Mouse (Mus musculus) layer of hippocampus, postnatal 25 days (tissue): Measurements from ENCODE around the gene Ccdc92. TPM values are rescaled to one million over a fixed set of nuclear protein-coding genes. Genes with fewer than 3 reads are reported as not detected.

Experiments
- DNase-seq, 2 experiments: peaks; one replicate each; pipeline ENCODE4 v3.0.0; 2022; ENCODE audit warnings: mixed read lengths in 2 of 2, low spot score in 1 of 2; ENCODE audit errors: extremely low spot score in 1 of 2
- total RNA-seq, 2 experiments: library from RNA; stranded (reverse); gene quantifications; 2 replicates each; pipeline ENCODE4 v1.2.3; 2021

Gene Ccdc92
- total RNA-seq = 10 to 100 TPM; 70.7 to 76.3 TPM

- peak; percentile 89 to 92 for DNase-seq
These were observed at the start of gene Ccdc92, which contains the start of gene Zfp664 for GRCm38 (mm10) chr5:124862013-124862866. Gene Ccdc92, minus strand, starts transcription at chr5:124862424. Gene Zfp664, plus strand, starts transcription at chr5:124862691.

DNA sequence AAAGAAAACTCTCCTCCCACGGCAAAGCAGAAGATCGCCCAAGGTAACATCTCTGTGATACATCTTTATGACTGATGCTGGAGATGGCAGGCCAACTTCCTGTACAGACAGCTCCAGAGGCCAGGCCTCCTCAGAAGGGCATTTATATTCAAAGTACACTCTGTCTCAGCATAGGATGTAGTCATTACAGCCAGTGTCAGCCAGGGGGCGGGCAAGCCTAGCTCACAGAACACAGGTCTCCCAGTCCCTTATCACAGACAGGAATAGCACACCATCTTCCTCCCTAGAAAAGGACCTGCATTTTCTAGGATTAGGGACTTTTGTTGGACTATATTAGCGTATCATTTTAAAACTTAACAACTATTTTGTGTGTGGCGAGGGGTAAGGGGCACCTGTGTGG is 46.6 kb upstream of the Ccdc92 start:
- peak; percentile 65 to 86 for DNase-seq

- no peak for DNase-seq
These were observed 44.7 kb upstream of the Ccdc92 start for GRCm38 (mm10) chr5:124906890-124907289.

GRCm38 (mm10) chr5:124903852-124904251 is 41.6 kb upstream of the Ccdc92 start:
- DNase-seq = no peak

DNA sequence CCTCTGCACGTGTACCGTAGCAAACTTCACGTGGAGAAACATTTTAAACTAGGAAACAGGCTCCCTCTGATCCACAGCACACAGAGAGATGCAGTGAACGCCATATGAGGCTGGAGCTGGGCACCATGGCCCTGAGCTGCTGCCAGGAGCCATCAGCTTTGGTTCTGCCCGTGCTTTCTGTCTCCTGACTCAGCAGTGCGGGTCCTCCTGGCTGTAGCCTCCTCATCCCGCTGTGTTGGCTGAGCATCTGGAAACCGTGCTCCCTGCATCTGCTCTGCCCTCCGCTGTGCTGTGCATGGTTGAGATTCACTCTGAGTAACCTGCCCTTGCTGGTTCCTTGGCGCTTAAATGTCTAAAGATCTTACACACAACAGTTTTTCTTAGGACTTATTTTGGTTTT is 40.0 kb upstream of the Ccdc92 start:
- no peak for DNase-seq

DNA sequence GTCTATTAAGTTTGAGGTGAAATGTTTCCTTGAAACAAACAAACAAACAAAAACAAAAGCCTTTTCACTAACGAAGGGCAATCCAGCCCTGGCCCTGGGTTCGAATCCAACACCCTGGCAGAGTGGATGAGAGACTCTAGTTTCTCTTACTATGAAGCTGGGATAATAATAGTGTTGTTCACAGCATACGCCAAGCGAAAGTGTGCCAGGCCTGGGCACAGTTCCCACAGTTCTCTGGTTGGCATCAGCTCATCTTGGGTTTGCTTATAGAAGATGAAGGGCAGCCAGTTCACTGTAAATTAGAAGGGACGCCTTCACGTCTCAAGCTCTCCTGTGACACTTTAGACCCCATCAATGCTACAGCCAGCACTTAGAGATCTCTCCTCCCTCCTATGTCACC is 39.5 kb upstream of the Ccdc92 start:
- peak; percentile 35 to 57 for DNase-seq

DNA sequence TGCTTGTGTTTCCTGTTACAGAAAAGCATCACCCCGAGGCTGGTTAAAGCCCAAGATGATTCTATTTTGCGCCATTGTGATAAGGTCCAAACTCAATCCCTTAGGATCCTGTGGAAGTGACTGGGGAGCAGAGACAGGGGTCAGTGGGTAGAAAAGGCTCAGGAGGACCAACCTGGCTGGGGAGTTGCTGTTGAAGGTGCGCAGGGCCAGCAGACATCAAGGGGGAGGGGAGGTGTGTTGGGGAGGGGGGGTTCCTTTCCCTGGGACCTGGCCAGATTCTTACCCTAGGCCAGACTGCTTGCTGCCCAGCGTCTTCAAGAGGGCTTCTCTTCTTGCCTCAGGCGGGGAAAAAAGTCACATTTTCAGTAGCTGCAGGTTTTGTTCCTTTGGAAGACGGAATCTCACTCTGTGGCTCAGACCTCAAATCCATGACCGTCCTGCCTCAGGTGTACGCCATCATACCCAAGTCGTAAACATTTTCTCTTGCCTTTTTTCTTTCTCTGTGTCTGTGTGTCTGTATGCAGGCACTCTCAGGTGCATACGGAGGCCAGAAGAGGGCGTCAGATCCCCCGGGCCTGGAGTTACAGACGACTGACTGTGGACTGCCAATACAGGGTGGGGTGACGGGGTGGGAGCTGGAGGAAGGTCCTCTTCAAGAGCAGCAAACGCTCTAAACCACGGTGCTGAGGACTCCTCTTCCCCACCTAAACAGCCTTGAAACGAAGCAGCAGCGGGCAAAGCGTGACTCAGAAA is 38.7 kb upstream of the Ccdc92 start:
- no peak for DNase-seq

DNA sequence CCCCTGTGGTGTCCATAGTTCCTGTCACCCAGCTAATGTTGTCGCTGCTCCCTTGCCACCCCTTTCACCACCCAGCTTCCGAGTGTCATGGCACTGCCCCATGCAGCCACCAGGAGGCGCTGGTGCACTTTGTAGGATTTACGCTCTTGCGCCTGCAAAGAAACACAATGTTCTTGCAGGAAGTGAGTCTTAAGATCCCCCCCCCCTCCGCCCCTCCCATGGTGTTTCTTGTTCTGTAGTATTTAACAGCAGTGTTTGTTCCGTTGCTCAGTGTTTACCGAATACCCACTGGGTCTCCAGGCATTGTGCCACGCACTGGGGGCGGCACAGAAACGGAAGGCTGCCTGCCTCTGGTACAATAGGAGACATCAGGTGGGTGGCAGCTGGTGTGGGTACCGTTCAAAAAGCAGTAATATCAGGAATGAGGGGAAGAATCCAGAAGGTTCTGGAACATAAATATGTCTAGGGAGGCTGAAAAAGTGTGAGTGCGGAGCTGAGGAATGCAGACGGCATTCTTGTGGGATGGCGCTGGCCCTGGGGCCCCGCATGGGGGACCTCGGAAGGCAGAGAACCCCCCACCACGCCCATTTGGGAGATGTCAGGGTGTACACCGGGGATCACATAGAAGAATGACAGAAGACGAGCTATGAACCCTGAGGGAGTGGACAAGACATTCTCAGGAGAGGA is 37.9 kb upstream of the Ccdc92 start:
- peak; percentile 77 to 90 for DNase-seq

DNA sequence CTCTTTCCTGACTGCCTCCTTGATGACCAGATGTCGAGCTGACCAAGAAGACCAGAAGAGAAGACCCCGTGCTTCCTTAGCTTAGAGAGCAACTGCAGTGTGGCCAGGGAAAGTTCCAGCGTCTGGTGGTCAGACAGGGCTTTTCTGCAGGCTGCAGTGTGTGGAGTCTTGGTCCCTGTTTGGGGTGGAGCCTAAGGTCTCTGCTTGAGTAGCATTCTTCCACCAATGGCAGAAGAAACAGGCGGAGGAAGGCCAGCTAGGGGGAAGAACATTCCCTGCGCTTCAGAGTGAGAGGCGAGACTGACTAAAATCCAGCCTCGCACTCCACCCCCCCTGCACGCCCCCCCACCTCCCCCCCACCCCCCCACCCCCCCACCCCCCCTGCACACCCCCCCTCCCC is 33.9 kb upstream of the Ccdc92 start:
- no peak for DNase-seq

DNA sequence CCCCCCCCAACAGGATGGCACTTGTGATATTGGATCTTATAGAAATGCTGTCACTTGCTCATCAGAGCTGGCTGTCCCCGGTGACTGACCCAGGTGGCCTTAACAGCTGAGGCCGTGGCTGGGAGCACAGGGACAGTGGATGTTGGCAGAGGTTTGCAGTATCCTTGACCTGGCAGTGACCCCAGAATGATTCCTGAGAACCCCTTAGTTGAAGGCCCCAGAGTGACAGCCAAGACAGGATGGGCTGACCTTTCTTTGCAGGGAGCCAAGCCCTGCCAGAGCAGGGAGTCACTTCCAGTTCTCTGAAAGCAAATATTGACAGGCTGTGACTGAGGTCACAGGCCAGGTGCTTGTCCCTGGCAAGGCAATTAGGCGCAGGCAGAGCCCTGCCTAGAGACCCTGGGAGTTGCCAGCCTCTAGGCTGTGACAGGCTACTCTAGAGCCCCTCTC is 29.7 kb upstream of the Ccdc92 start:
- no peak for DNase-seq

DNA sequence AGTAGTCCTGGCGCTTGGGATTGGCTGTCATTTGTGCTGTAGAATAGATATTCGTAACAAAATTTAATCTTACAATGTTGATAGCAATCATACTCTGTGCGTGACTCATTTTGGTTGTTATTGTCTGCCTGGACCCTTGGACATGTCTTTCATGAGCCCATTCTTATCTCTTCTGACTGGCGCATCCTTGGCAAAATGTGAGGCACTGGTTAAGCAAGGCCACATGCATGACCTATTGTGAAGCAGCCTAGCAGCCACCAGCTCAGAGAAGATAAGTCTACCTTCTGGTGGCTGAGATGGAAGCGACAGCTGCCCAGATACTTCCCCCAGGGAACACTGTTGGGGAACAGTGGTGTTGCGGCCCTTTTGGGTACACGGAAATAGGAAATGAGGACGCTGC is 26.4 kb upstream of the Ccdc92 start:
- DNase-seq = no peak

DNA sequence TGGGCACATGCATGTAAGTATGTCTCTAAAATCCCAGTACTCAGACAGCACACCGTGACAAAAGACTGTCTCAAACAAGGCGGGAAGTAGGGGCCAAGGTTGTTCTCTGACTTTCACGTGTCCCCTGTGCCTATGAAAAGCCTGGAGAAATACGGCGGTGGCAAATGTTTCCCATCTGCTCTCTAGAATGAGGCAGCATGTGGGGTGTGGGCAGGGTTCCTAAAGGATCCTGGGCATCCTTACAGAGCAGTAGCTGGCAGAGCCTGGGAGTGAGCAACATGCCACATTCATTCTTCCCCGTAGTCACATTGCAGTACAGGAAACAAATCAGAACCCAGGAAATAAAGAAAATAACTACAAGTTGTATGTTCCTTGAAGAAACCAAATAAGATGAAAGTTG is 21.7 kb upstream of the Ccdc92 start:
- peak; percentile 43 to 44 for DNase-seq

GRCm38 (mm10) chr5:124879801-124880200 is 17.6 kb upstream of the Ccdc92 start:
- no peak for DNase-seq

GRCm38 (mm10) chr5:124879251-124879650 is 17.0 kb upstream of the Ccdc92 start:
- no peak for DNase-seq

DNA sequence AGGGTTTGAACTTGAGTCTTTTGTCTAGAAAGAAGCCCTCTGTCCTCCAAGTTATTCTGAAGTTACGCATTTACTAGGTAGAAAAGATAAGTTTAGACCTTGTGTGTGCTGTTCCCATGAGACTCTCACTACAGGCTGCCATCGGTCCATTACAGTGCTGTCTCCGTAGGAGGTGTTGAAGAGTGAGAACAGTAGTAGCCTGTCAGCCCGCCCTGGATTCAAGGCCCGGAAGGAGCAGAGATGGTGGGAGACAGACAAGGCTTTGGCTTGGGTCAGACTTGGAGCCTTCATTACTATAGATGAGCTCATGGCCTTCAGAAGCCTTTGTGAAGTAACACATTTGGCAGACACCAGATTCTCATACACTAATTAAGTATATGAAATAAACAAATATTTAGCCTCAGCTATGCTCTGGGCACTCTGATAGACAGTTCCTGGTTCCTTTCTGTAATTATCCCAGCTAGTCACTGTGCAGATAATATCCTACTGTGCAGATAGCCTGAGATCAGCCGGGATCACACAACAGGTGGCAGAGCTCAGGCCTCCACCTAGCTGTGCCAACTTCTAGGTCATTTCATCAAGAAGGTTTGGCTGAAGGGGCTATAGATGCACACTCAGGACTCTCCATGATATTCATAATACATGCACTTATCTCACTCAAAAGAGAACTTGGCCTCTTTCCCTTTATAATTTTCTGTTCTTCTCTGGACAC is 11.8 kb upstream of the Ccdc92 start:
- DNase-seq = no peak

DNA sequence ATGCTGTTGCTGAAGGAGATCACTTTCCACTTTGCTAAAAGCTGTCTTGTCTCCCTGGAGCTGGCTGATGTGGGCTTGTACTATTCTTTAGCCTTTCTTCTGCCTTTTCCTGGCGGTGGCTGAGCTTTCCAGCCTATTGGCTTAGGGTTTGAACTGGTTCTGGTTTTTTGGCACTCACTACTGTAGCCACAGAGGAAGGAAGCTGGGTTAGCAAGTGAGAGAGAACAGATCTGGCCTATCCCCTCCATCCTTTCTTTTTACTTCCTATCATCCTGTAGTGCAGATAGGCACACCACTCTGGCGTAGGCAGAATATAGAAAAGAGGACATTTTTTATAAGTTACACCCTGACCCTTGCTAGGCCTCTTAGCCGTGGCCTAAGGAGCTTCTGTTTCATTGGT is 10.9 kb upstream of the Ccdc92 start:
- DNase-seq = no peak

- no peak for DNase-seq
These were observed 9.8 kb upstream of the Ccdc92 start for GRCm38 (mm10) chr5:124872033-124872432.

DNA sequence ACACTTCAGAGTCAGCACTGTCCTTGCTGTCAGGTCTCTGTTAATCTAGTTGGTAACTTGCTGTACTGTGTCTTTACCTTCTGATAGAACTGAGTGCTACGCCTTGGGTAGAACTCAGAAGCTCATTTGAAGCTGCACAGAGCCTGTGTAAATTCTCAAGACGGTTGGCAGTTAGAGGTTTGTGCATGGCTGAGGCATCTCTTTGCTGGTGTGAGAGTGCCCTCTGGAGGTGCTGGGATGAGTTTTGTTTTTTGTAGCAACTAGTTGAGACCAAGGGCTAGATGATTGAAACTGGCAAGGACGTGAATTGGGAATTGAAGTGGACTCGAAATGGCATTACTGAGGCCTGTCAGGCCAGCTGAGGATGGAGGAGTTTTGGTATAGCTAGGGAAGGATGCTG is 6.8 kb upstream of the Ccdc92 start:
- peak; percentile 37 to 73 for DNase-seq

DNA sequence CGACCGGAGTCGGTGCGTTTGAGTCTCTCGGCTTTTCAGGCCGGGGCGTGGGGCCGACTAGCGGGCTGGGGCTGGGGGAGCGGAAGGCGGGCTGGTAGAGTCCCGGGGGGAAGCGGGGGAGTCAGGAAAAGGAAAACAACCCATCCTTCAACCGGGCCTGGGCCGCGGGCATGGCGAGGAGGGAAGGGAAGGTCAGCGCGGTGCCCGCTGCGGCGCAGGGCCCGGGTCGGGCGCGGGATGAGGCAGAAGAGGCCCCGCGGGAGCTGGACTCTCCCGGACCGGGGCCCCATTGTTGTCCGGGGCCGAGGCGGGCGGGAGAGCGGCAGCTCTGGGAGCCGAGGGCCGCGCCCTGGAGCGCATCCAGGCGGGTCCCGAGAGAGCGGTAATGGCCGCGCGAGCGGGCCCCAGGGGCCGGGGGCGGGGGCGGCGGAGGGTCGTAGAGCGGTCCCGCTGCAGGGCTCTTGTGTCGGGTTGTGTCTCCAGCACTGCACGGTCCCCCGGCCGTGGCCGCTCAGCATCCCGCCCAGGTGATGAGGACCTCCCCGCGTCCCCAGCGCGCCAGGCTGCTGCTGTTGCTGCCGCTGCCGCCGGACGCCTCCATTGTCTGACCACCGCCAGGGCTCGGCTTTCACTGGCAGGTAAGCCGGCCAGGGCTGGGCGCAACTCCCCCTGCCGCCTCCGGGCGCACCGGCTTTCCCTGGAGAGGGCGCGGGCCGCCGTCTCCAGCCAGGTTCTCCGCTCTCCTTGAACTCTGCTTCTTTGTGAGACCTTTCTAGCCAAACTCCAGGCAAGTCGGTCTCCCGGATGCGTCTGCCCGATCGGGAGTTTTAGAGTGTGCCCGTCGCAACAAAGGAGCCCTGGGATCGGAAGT is 882 bp upstream of the Ccdc92 start:
- DNase-seq = no peak
